Mouse (Mus musculus) neural tube, embryonic 13.5 days (tissue): ENCODE results near the gene Serpinb1c. TPM values are rescaled to one million over a fixed set of nuclear protein-coding genes. Genes with fewer than 3 reads are reported as not detected.
"Not testable (repeated sequence)": the region's sequence is repeated elsewhere in the genome, so short reads cannot be mapped to it uniquely, and the experiment has no call there.

Experiments used
- ATAC-seq: fragments of 200-750 bp; cut with Nextera tagmentation; 2 replicates; pipeline ENCODE4 v1.8.0; 2017; ENCODE audit warnings: low read depth, mild to moderate bottlenecking, moderate TSS enrichment, moderate library complexity
- H3K27ac ChIP-seq: fragments of 300-500 bp; sonication (generic); replicated peaks from 2 replicates; pipeline ENCODE4 v1.5.1; 2015; ENCODE audit warnings: moderate library complexity, mild to moderate bottlenecking, inconsistent platforms
- H3K27me3 ChIP-seq: fragments of 300-500 bp; sonication (generic); 2 replicates; pipeline ENCODE4 v1.6.1; 2015; ENCODE audit warnings: mild to moderate bottlenecking, inconsistent platforms
- H3K36me3 ChIP-seq: fragments of 300-500 bp; sonication (generic); 2 replicates; pipeline ENCODE4 v1.6.1; 2015; ENCODE audit warnings: mild to moderate bottlenecking, inconsistent platforms
- H3K4me1 ChIP-seq: fragments of 300-500 bp; sonication (generic); replicated peaks from 2 replicates; pipeline ENCODE4 v1.6.1; 2015; ENCODE audit warnings: inconsistent platforms
- H3K4me2 ChIP-seq: fragments of 300-500 bp; sonication (generic); 2 replicates; pipeline ENCODE4 v1.6.1; 2015; ENCODE audit warnings: inconsistent platforms, mild to moderate bottlenecking, moderate library complexity
- H3K4me3 ChIP-seq: fragments of 300-500 bp; sonication (generic); 2 replicates; pipeline ENCODE4 v1.5.1; 2015; ENCODE audit warnings: mild to moderate bottlenecking, inconsistent platforms
- H3K9ac ChIP-seq: fragments of 300-500 bp; sonication (generic); 2 replicates; pipeline ENCODE4 v1.6.1; 2015; ENCODE audit warnings: moderate library complexity, mild to moderate bottlenecking, inconsistent platforms
- H3K9me3 ChIP-seq: fragments of 300-500 bp; sonication (generic); 2 replicates; pipeline ENCODE4 v1.6.1; 2016; ENCODE audit warnings: inconsistent platforms
- whole genome bisulfite sequencing: fragments of 180-500 bp; shearing (Covaris S2); methylation state at CpG from one replicate; pipeline ENCODE4 v1.1.7; 2015; 5-methylcytosine and 5-hydroxymethylcytosine counted together
- polyA plus RNA-seq: library from polyadenylated mRNA; unstranded; fragments of >200 nt; fragmentation: Nextera tagmentation; extraction: Ambion mirVana; gene quantifications from 2 replicates; pipeline ENCODE4 v1.2.1, GENCODE M21; 2015

Serpinb1c gene
- polyA plus RNA-seq, 1 experiment from 2014 or later = not detected

DNA sequence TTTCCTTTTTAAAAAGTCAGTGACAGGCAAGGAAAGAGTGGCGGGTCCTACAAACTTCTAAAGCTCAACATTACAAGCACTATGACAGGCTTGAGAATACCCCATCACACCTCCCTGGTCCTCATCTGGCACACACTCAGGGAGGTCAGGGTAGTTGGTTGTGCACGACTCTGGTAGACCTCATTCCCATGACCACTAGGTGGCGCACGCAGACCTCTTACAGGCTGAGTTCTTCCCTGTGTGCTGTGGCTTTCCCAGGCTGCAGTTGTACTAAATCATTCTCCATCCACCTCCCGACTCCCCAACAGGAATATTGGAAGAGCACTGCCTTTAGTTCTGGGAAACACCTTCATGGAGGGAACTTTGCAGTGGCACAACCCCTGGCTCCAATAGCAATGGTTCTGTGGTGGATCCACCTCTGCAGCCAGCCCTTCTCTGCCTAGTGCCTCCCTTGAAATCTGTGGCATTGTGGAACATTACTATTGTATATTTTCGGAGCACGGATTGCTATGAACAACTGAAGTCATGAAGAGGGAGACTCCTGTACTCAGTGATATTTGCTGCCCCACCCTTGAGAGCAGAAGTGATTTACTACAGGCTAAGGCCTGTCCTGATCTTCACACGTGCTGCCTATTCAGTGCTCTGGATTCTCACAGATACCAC lies 5.3 kb upstream of the Serpinb1c start:
- Histone ChIP-seq H3K27me3 (no peaks in the 10 kb centered on the region), H3K27ac (no peak overlapping the region), H3K4me3 (no peak overlapping the region), H3K9me3 (no peaks in the 10 kb centered on the region), H3K36me3 (no peaks in the 10 kb centered on the region), H3K4me1 (no peaks in the 10 kb centered on the region), H3K4me2 (no peak overlapping the region), H3K9ac (no peak overlapping the region)
- 31% methylated on average over 8 of the region's 8 CpGs for WGBS
- peak; percentile 98 for ATAC-seq

DNA sequence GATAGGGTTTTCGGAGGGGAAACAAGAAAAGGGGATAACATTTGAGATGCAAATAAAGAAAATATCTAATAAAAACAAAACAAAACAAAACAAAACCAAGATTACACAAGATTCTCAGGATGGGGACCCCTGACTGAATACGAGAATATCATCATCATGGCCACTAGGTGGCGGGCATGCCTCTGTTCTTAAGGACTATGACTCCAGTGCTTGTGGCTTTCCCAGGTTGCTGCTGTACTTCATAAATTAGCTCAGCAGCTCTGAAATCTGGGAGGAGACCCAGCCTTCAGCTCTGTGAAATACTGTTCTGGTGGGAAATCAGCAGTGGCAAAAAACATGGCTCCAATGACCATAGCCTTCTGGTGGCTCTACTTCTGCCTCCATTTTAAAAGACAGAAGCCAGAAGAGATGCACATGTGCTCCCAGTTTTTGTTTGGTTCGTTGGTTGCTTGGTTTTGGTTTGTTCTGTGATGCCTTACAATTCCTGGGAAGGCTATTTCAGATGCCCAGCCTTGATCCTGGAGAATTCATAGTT lies 4.5 kb upstream of the Serpinb1c start:
- Histone ChIP-seq H3K27ac (no peak overlapping the region), H3K9me3 (no peaks in the 10 kb centered on the region)

DNA sequence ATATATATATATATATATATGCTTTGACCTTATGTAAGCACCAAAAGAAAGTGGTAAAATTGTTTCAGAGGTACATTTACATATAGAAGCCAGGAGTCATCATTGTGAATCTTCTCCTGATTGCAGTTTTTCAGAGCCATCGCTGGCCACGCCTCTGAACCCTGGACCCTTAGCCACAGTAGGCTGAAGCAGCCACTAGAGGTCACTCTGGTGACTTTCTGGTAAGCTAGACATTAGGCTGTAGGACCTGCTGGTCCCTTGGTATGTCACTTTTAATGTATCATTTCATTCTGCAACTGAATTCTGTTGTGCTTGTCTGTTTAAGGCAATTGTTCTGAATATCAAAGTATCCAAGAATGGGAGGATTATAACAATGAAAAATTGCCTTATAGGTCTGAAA lies 2.6 kb upstream of the Serpinb1c start:
- H3K9me3 ChIP-seq = no peaks in the 10 kb centered on the region
- WGBS = 22% methylated on average over 2 of the region's 2 CpGs

More for the DNA sequence above, 4.5 kb upstream of the Serpinb1c start:
- no peaks in the 10 kb centered on the region for H3K27me3 ChIP-seq
- ATAC-seq = peak; percentile 94
- WGBS = 20% methylated on average over 4 of the region's 4 CpGs
- no peaks in the 10 kb centered on the region for H3K4me1 ChIP-seq
- no peak overlapping the region for H3K4me3 ChIP-seq
- H3K36me3 ChIP-seq = no peaks in the 10 kb centered on the region
- H3K4me2 ChIP-seq = no peak overlapping the region
- H3K9ac ChIP-seq = no peak overlapping the region

DNA sequence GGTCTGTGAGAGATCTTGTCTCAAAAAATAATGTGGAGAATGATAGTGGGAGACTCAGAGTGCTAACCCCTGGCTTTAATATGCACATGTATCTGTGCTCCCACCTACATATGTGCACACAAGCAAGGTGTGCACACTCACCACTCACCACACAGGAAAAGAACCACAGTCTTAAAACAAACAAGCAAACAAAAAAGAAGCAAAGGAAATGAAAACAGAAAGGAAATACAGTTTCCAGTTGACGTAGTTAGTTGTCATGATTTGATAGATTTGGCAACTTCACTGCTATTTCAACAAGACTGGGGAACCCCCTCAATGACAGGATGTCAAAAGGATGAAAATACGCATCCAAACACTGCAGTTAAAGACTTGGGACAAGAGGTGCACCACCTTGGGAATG lies 1.1 kb upstream of the Serpinb1c start:
- H3K9ac ChIP-seq, H3K9me3 ChIP-seq, H3K36me3 ChIP-seq, H3K4me3 ChIP-seq, ATAC-seq, H3K4me2 ChIP-seq, H3K4me1 ChIP-seq, H3K27ac ChIP-seq, H3K27me3 ChIP-seq: not testable (repeated sequence)
- WGBS = 62% methylated on average over 2 of the region's 2 CpGs

More for the DNA sequence above, 2.6 kb upstream of the Serpinb1c start:
- Histone ChIP-seq H3K4me3 (no peak overlapping the region), H3K9ac (no peak overlapping the region), H3K36me3 (no peaks in the 10 kb centered on the region), H3K4me2 (no peak overlapping the region), H3K4me1 (no peaks in the 10 kb centered on the region), H3K27ac (no peak overlapping the region), H3K27me3 (no peaks in the 10 kb centered on the region)
- no peak for ATAC-seq

DNA sequence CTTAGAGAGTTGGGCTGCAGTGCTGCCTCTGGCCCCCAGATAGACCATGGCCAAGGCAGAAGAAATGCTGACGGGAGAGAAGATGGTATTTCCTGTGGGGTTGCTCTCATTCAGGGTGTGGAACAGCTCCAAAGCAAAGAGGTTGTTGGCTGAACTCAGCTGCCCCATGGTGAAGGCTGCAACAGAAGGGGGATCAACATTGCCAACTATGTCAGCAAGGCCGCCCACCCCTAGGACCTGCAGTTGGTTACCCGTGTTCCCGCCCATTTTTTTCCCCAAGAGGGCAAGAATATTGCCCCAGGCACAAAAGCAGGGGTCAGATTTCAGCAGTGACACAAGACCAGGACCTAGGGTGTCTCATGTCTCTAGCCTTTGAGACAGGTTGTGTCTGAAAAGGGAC lies 1.1 kb downstream of the Serpinb1c start:
- no peaks in the 10 kb centered on the region for H3K9me3 ChIP-seq
- no peak overlapping the region for H3K4me3 ChIP-seq
- no peaks in the 10 kb centered on the region for H3K27me3 ChIP-seq
- no peak overlapping the region for H3K9ac ChIP-seq
- H3K4me1 ChIP-seq = no peaks in the 10 kb centered on the region
- 68% methylated on average over 4 of the region's 4 CpGs for WGBS
- H3K27ac ChIP-seq = no peak overlapping the region
- H3K4me2 ChIP-seq = no peak overlapping the region
- no peaks in the 10 kb centered on the region for H3K36me3 ChIP-seq
- no peak for ATAC-seq

DNA sequence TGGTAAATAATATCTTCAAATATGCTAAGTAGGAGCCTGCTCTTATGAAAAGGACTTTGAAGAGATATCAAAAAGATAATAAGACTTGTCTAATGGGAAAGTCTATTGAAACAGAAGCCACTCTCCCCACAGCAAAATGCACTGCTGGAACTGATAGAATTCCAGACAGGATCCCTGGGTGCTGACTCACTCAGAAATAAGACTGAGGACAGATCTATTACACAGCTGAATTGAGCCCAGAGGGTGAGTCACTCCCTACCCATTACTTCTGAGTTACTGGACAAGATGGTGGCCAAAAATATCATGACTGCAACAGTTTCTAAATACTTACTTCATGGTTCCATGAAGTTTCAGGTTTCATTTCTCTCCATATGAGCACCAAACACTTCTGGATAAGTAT lies 13.3 kb downstream of the Serpinb1c start:
- no peak for ATAC-seq
- Histone ChIP-seq H3K4me1 (no peaks in the 10 kb centered on the region), H3K9me3 (no peaks in the 10 kb centered on the region), H3K27ac (no peak overlapping the region), H3K36me3 (no peaks in the 10 kb centered on the region), H3K9ac (no peak overlapping the region), H3K27me3 (no peaks in the 10 kb centered on the region), H3K4me2 (no peak overlapping the region), H3K4me3 (no peak overlapping the region)

DNA sequence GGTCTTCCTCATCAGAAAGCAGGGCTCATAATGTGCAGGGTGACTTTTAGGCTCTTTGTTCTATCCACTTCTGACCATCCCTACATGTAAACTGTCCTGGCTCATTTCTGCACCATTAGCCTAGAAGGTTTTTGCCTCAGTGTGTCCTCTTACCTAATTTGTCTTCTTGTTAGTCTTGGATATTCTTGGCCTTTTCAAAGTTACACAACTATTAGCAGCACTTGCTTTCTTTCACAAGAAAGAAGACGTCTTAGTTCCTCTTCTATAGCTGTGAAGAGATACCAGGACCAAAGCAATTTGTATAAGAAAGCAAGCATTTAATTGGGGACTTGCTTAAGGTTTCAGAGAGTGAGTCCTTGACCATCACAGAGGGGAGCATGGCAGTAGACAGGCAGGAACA lies 24.1 kb downstream of the Serpinb1c start:
- Histone ChIP-seq H3K9ac (no peak overlapping the region), H3K4me2 (no peak overlapping the region), H3K36me3 (no peaks in the 10 kb centered on the region), H3K9me3 (0 out of 2 replicates have a peak, but pooled peaks cover 2% of the 10 kb centered on the region), H3K4me3 (no peak overlapping the region), H3K4me1 (no peaks in the 10 kb centered on the region), H3K27me3 (no peaks in the 10 kb centered on the region), H3K27ac (no peak overlapping the region)
- WGBS = 68% methylated on average over 1 of the region's 1 CpGs
- ATAC-seq = no peak

DNA sequence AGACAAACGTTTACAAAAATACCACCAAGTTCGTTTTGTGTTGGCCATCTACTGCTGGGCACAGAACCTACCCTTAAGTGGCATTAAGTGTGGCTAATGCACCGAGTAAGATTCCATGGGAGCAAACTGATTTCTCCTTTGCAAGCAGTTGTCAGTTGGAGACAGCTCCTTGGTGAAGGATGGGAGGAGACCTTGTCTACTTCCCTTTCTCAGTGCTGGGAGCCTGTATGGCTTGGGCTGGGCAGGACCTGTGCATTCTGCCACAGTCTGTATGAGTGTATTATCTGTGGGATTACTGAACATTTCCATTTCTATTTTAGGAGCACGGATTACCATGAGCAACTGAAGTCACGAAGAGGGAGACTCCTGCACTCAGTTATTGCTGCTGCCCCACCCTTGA lies 29.2 kb downstream of the Serpinb1c start:
- ATAC-seq = no peak
- Histone ChIP-seq H3K4me3 (no peak overlapping the region), H3K27ac (no peak overlapping the region), H3K4me2 (no peak overlapping the region), H3K4me1 (no peaks in the 10 kb centered on the region), H3K9ac (no peak overlapping the region), H3K9me3 (0 out of 2 replicates have a peak, but pooled peaks cover 2% of the 10 kb centered on the region), H3K27me3 (no peaks in the 10 kb centered on the region), H3K36me3 (no peaks in the 10 kb centered on the region)
- WGBS = 87% methylated on average over 5 of the region's 5 CpGs

DNA sequence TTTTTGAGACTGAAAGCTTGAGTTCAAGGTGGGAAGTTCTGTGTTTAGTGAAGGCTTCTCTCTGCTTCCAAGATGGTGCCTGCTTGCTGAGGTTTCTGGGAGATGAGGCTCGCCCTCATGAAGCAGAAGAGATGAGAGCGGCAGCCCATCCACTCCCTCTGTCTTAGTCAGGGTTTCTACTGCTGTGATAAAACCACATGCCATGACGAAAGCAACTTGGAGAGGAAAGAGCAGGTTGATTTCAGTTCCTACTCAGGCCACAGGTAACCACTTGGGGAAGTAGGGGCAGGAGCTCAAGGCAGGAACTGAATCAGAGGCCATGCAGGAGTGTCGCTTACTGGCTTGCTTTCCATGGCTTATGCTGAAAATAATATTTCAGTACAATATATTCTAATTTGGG lies 29.8 kb downstream of the Serpinb1c start:
- H3K9me3 ChIP-seq, H3K36me3 ChIP-seq, H3K4me2 ChIP-seq, H3K27ac ChIP-seq, H3K4me3 ChIP-seq, H3K27me3 ChIP-seq, H3K4me1 ChIP-seq, ATAC-seq, H3K9ac ChIP-seq: not testable (repeated sequence)
- 89% methylated on average over 4 of the region's 4 CpGs for WGBS

DNA sequence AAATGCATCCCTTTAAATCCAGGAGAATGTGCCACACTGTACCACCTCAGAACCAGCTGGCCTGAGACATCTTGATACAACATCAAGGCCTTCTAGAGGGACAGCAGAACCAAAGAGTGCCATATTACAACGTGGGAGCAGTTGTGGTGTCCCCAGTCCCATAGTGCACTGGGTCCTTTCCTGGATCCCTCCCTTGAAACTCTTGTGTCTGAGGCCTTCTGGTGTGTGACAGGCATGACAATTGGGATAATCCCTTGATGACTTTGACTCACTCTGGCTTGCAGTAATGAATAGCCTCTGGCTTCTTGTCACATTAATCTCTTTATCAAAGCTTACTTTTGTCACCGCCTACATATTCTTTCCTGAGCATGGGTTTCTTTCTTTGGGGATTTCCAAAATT lies 31.0 kb downstream of the Serpinb1c start:
- no peak for ATAC-seq
- no peak overlapping the region for H3K4me3 ChIP-seq
- 59% methylated on average over 2 of the region's 2 CpGs for WGBS

DNA sequence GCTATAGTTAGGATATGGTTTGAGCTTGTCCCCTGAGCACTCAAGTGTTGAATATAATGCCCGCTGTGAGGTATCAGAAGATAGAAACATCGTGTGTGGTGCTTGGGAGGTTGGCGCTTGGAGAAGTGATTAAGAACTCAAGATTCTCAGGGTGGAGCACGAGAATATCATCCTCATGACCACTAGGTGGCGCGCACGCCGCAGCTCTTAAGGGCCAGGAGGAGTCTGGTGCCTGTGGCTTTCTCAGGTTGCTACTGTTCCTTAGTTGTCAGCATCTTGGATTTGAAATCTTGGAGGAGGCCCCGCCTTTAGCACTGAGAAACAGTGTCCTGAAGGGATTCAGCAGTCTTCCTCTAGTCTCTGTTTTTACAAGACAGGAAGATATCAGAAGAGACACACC lies 31.5 kb downstream of the Serpinb1c start:
- 9% methylated on average over 9 of the region's 9 CpGs for WGBS
- no peaks in the 10 kb centered on the region for H3K36me3 ChIP-seq
- no peaks in the 10 kb centered on the region for H3K4me1 ChIP-seq
- H3K9ac ChIP-seq = no peak overlapping the region
- H3K4me2 ChIP-seq = no peak overlapping the region
- H3K27me3 ChIP-seq = no peaks in the 10 kb centered on the region
- peak; percentile 86; the same call in 1 of the 2 replicates for ATAC-seq
- H3K9me3 ChIP-seq = no peaks in the 10 kb centered on the region
- H3K27ac ChIP-seq = no peak overlapping the region
- no peak overlapping the region for H3K4me3 ChIP-seq

More for the DNA sequence above, 31.0 kb downstream of the Serpinb1c start:
- no peaks in the 10 kb centered on the region for H3K27me3 ChIP-seq
- no peaks in the 10 kb centered on the region for H3K36me3 ChIP-seq
- no peaks in the 10 kb centered on the region for H3K9me3 ChIP-seq
- H3K27ac ChIP-seq = no peak overlapping the region
- no peaks in the 10 kb centered on the region for H3K4me1 ChIP-seq
- H3K9ac ChIP-seq = no peak overlapping the region
- H3K4me2 ChIP-seq = no peak overlapping the region

DNA sequence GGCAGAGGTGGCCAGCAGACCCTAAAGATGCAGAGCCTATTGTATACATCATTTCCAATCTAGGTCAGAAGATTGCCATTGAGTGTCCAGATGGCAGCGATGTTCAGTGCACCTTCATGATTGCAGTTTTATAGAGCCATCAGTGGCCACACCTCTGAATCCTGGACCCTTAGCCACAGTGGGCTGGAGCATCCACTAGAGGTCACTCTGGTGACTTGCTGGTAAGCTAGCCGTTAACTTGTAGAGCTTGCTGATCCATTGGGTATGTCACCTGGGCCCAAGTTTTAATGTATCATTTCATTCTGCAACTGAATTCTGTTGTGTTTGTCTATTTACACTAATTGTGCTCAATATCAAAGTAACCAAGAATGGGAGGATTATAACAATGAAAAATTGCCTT lies 32.4 kb downstream of the Serpinb1c start:
- H3K9ac ChIP-seq = no peak overlapping the region
- WGBS = 71% methylated on average over 2 of the region's 2 CpGs
- H3K9me3 ChIP-seq = no peaks in the 10 kb centered on the region
- H3K36me3 ChIP-seq = no peaks in the 10 kb centered on the region
- no peaks in the 10 kb centered on the region for H3K4me1 ChIP-seq
- H3K4me3 ChIP-seq = no peak overlapping the region
- ATAC-seq = no peak
- H3K4me2 ChIP-seq = no peak overlapping the region
- no peak overlapping the region for H3K27ac ChIP-seq
- H3K27me3 ChIP-seq = no peaks in the 10 kb centered on the region

DNA sequence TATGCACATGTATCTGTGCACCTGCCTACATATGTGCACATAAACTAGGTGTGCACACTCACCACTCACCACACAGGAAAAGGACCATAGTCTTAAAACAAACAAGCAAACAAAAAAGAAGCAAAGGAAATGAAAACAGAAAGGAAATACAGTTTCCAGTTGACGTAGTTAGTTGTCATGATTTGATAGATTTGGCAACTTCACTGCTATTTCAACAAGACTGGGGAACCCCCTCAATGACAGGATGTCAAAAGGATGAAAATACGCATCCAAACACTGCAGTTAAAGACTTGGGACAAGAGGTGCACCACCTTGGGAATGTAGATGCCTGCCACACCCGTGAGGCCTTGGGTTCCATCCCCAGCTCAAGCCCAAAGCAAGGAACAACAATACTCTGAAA lies 33.5 kb downstream of the Serpinb1c start:
- H3K4me3 ChIP-seq, H3K27ac ChIP-seq, H3K9me3 ChIP-seq, H3K9ac ChIP-seq, ATAC-seq, H3K4me1 ChIP-seq, H3K36me3 ChIP-seq, H3K4me2 ChIP-seq, H3K27me3 ChIP-seq: not testable (repeated sequence)
- WGBS = 80% methylated on average over 3 of the region's 3 CpGs
